Mouse (Mus musculus) layer of hippocampus, adult 2 months (tissue): ENCODE results near the gene Slc37a4. TPM values are rescaled to one million over a fixed set of nuclear protein-coding genes. Genes with fewer than 3 reads are reported as not detected.

Source experiments
- DNase-seq, 2 experiments: peaks; one replicate each; pipeline ENCODE4 v3.0.0; 2022; ENCODE audit warnings: low spot score in 2 of 2
- H3K27ac ChIP-seq: fragments of 200-600 bp; 2 replicates; pipeline ENCODE4 v1.8.1; 2022
- H3K4me3 ChIP-seq: fragments of 200-600 bp; 2 replicates; pipeline ENCODE4 v1.8.1; 2022; ENCODE audit warnings: mild to moderate bottlenecking
- CTCF ChIP-seq: fragments of 200-600 bp; conservative IDR thresholded peaks from 2 replicates; pipeline ENCODE4 v1.8.1; 2022; ENCODE audit warnings: antibody characterized with exemption, mild to moderate bottlenecking, moderate library complexity
- total RNA-seq, 2 experiments: library from RNA; stranded (reverse); gene quantifications; 2 replicates each; pipeline ENCODE4 v1.2.3; 2021

Gene Slc37a4
- total RNA-seq, 2 experiments from 2014 or later: 29.5 to 30.2 TPM

GRCm38 (mm10) chr9:44378153-44378730 is 18.4 kb upstream of the Slc37a4 start:
- DNase-seq: no peak
- no peak for TF ChIP-seq CTCF
- Histone ChIP-seq H3K27ac (peak overlapping the region; percentile 91), H3K4me3 (peak overlapping the region; percentile 75)

GRCm38 (mm10) chr9:44379054-44379834 is 17.4 kb upstream of the Slc37a4 start, which contains the start of gene Hyou1:
Gene Hyou1 (plus strand): TSS chr9:44379490.
- TF ChIP-seq CTCF: peak; percentile 80
- H3K27ac ChIP-seq: peak within 1 kb of the TSS; percentile 91
- peak within 1 kb of the TSS; percentile 75 for H3K4me3 ChIP-seq
- DNase-seq: peak; percentile 99

- Histone ChIP-seq H3K27ac (peak overlapping the region; percentile 91), H3K4me3 (peak overlapping the region; percentile 75)
- no peak for DNase-seq
- TF ChIP-seq CTCF: no peak
Measured at GRCm38 (mm10) chr9:44379862-44380261, 16.8 kb upstream of the Slc37a4 start.

GRCm38 (mm10) chr9:44384596-44384995 is 12.1 kb upstream of the Slc37a4 start:
- Histone ChIP-seq H3K4me3 (no peak overlapping the region), H3K27ac (no peak overlapping the region)
- DNase-seq: no peak
- no peak for TF ChIP-seq CTCF

GRCm38 (mm10) chr9:44387221-44387620 is 9.4 kb upstream of the Slc37a4 start:
- no peak for DNase-seq
- TF ChIP-seq CTCF: no peak
- Histone ChIP-seq H3K4me3 (no peak overlapping the region), H3K27ac (no peak overlapping the region)

GRCm38 (mm10) chr9:44389273-44389672 is 7.4 kb upstream of the Slc37a4 start:
- Histone ChIP-seq H3K4me3 (no peak overlapping the region), H3K27ac (no peak overlapping the region)
- DNase-seq: peak in 1 of 2 experiments; percentile 44
- peak; percentile 87 for TF ChIP-seq CTCF

- Histone ChIP-seq H3K27ac (no peak overlapping the region), H3K4me3 (no peak overlapping the region)
- TF ChIP-seq CTCF: peak; percentile 90
- DNase-seq: peak in 1 of 2 experiments; percentile 76
Measured at GRCm38 (mm10) chr9:44391466-44391865, 5.2 kb upstream of the Slc37a4 start.

- peak; percentile 37; the same call in 1 of the 2 replicates for TF ChIP-seq CTCF
Measured at GRCm38 (mm10) chr9:44398087-44398486, 1.4 kb downstream of the Slc37a4 start.

GRCm38 (mm10) chr9:44398551-44398950 is 1.9 kb downstream of the Slc37a4 start:
- no peak for DNase-seq
- no peak for TF ChIP-seq CTCF
- Histone ChIP-seq H3K27ac (peak overlapping the region; percentile 95), H3K4me3 (peak overlapping the region; percentile 69)

More at GRCm38 (mm10) chr9:44398087-44398486, 1.4 kb downstream of the Slc37a4 start:
- Histone ChIP-seq H3K4me3 (peak overlapping the region; percentile 69), H3K27ac (peak overlapping the region; percentile 95)
- DNase-seq: no peak

- Histone ChIP-seq H3K4me3 (no peak overlapping the region), H3K27ac (peak overlapping the region; percentile 95; the same call in 1 of the 2 replicates)
- no peak for TF ChIP-seq CTCF
- DNase-seq: no peak
Measured at GRCm38 (mm10) chr9:44399114-44399794, 2.6 kb downstream of the Slc37a4 start.

- TF ChIP-seq CTCF: no peak
- no peak for DNase-seq
- no peak overlapping the region for H3K27ac ChIP-seq
- H3K4me3 ChIP-seq: no peak overlapping the region
Measured at GRCm38 (mm10) chr9:44399795-44400114, 3.1 kb downstream of the Slc37a4 start.

GRCm38 (mm10) chr9:44401081-44401480 is 4.4 kb downstream of the Slc37a4 start:
- no peak overlapping the region for H3K4me3 ChIP-seq
- H3K27ac ChIP-seq: no peak overlapping the region
- no peak for DNase-seq
- no peak for TF ChIP-seq CTCF

GRCm38 (mm10) chr9:44405011-44405410 is 8.4 kb downstream of the Slc37a4 start:
- TF ChIP-seq CTCF: no peak
- H3K27ac ChIP-seq: no peak overlapping the region
- no peak for DNase-seq
- no peak overlapping the region for H3K4me3 ChIP-seq
